Mouse (Mus musculus): ENCODE measurements around the gene Mecr. TPM values are rescaled to one million over a fixed set of nuclear protein-coding genes. Genes with fewer than 3 reads are reported as not detected.

Mecr gene
- polyA plus RNA-seq, 1 experiment from 2014 or later: 56.1 TPM

Other genes with a start within 250 kb of the Mecr start
- gene Ptpru, start 5.2 kb upstream of the Mecr start, polyA plus RNA-seq (2015; fragmentation: Nextera tagmentation; extraction: Ambion mirVana): 13.7 and 13.8 TPM in 2 replicates
- 74.4 and 81.2 TPM in 2 replicates for gene Srsf4, start 30.1 kb downstream of the Mecr start, polyA plus RNA-seq (2015; fragmentation: Nextera tagmentation; extraction: Ambion mirVana)
- 0.22 and 0.41 TPM in 2 replicates for gene Tmem200b, start 78.3 kb downstream of the Mecr start, polyA plus RNA-seq (2015; fragmentation: Nextera tagmentation; extraction: Ambion mirVana)
- 0.05 TPM in 1 of 2 replicates, not detected in the other for gene Gm10300, start 231.2 kb downstream of the Mecr start, polyA plus RNA-seq (2015; fragmentation: Nextera tagmentation; extraction: Ambion mirVana)
- 55.7 and 60.0 TPM in 2 replicates for gene Epb41, start 231.9 kb downstream of the Mecr start, polyA plus RNA-seq (2015; fragmentation: Nextera tagmentation; extraction: Ambion mirVana)